Mouse (Mus musculus) T-helper 17 cell (primary cell): ENCODE measurements at regions not wholly inside any gene's neighbourhood (a gene's known extent, or its start where the extent isn't known, plus 50 kb on each side); places are given as distances from the start of the nearest gene placed in this dataset.

Experiments
- in situ Hi-C, 2 experiments: fragments of 300-600 bp; cut with MboI, MseI; formaldehyde crosslinking; loops; 1 replicate in 1 of 2; 2 replicates in 1 of 2; pipeline ENCODE4 v1.15.1; 2025; ENCODE audit warnings: high pct_unique_total_duplicates in 2 of 2

DNA sequence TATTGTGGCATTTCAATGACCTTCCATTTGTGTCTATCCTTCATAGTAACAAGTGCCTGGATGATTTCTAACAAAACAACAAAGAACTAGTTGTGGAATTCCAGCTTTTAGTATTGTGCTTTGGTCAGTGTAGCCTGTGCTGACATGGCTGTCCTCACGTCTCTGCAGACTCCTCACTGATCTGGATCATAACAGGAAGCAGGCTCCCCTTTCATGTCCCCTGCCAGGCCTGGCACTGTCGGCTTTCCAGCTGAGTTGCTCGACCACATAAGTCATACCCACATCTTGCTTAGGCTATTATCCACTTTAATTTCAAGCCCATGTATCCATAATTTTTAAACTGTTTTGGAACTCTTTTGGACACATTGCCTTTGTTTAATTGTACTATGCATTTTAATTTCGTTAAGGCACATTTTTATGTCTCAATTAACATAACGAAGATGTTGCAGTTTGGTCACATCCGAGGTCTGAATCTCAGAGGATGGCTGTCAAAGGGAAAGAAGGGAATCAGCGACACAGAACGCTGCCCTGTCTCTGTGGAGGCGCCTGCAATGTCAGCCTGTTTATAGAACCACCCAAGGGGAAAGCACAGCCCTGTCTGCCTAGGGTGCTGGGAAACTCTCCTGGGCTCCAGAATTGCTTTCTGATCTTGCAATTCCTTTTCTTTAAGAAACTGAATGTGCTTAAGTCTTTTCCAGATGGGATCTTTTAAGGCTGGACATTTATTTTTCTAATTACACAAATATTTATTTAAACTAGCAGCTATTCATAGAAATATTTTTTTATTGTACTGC lies 215.5 kb upstream of the Ndst3 start:
- in situ Hi-C loops = no loop called here

DNA sequence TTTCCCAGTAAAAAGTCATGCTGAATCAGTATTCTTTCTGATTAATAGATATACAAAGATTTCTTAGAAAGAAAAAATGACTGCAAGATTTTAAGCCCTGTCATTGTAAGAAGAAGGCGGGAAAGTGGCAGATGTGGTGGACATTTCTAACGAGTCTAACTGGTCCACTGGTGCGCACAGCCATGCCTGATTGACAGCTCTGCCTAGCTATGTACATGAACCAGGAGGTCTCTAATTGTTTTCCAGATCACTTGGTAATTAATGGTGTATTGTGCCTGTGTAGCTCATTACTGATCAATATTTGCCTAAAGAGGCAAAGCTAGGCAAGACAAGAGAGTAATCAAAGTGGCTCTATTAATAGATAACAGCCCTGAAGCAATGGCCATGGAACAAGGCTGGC lies 227.5 kb upstream of the Ndst3 start:
- in situ Hi-C loops = loop anchor here in 1 of 2 experiments (5.0 kb wide), 1 partner anchor 269 kb away; no protein-coding TSS in a partner anchor

DNA sequence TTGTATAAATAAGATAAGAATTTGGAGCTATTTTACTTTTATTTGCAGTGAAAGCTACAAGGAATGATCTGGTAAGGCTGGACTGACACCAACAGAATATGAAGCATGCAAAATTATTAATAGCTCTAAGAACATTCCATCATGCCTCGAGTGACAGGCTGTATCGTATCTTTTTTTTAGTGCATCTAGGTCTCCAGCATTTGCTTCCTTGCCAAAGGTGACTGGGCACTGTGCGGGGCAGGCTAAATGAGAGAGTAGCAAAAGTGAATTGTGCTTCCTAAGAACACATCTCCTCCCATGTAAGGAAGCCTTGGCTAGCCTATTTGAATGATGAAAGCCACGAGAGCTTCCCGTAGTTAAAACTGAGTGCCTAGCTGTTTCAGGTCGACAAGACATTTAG lies 261.5 kb upstream of the Ndst3 start:
- in situ Hi-C loops = no loop called here

DNA sequence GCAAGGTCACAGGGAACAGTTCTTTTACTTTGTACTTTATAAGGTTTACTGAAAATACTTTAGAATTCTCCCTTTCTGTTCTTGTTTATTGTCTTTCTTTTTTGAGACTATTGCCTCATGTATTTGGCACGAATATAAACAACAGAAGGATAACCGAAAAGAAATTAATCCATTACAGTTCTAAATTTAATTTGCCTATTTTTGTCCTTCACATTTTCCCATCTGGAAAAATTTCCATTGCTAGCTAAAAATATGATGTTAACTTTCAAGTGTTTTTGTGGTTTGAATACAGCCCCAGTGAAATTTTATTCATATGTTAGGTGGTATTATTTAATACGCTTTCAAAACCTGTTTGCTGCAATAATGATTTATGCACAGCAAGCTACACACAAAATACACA lies 276.7 kb upstream of the Ndst3 start:
- in situ Hi-C loops = loop anchor here in 1 of 2 experiments (10.0 kb wide), 1 partner anchor 73 kb away; no protein-coding TSS in a partner anchor

DNA sequence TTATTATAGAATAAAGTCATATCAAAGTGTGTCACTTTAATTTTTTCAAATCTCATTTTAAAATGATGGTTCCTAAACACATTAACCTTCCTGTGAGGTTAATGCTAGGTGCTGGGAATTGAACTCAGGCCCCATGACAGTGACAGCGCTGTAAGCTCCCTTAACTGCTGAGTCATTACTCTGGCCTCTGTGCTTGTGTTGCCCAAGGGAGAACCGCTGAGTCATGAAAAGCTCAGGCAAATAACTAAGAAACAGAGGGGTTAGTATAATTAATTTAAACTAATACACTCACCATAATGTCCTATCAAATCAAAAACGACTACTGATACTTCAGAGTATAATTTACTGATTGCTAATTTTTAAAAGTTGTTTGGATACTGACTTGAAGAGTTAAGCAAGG lies 281.7 kb upstream of the Ndst3 start:
- in situ Hi-C loops = no loop called here

DNA sequence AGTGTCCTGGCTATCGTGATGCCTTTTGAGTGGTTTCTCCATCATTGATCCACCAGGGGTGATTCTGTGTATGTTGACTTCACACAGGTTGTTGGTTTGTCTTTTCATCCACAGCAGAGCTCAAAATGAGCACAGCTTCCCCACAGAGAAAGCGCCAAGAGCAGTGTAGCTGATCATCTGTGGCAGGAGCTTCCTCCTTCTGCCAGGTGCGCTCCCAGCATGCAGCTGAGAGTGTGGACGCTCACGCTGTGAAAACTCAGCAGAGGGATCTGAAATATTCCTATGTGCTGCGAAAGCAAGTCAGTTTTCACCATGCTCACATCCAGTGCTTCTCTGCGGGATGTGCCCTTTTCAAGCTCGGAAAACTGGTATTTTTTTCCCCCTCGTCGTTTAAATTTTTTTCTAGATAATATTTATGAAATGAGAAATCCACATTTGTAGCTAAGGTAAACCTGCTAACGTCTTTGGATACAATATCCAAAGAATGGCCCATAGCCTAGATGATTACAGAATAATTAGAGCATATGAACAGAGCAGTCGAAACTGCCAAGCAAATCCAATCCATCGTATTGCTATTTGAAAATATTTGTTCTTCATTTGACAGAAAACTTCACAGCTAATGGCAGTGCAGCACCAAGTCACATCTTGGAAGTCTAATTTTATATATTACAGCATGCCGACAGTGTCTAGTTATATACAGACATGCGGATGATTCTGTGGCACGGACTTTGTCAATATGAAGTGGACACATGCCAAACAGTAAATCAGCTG lies 283.3 kb upstream of the Ndst3 start:
- in situ Hi-C loops = no loop called here

DNA sequence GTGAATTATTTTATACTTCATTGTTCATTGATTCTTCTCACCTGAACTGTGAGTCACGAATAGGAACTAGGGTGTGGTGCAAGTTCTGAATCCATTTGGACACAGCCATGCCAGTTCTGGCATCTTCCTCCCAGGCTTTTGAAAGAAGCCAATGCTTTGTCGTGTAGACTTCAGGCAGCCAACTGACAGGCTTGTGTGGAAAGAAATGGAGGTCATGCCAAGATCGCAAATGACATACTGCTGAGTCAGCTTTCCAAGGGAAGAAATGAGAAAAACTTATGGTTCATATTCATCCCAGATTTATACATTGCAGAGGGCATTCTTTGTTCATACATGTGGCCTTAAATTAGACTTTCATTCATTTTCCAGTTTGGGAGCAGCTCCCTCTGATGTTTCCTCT lies 285.8 kb upstream of the Ndst3 start:
- in situ Hi-C loops = loop anchor here in 1 of 2 experiments (25.0 kb wide), 1 partner anchor 564 kb away; no protein-coding TSS in a partner anchor

DNA sequence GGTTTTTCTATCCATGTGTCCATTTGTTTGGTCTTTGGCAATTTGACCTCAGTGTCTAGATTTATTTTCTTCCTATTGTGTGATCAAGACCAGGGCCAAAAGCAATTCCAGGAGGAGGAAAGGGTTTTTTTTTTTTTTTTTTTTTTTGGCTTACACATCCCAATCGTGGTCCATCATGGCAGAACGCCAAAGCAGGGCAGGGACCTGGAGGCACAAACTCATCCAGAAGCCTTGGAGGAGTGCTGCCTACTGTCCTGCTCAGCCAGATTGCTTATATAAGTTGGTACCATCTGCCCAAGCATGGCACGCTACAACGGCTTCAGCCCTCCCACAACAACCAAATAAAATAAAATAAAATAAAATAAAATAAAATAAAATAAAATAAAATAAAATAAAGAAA lies 286.5 kb upstream of the Ndst3 start:
- in situ Hi-C loops = loop anchor here in 1 of 2 experiments (25.0 kb wide), 1 partner anchor 565 kb away; no protein-coding TSS in a partner anchor

DNA sequence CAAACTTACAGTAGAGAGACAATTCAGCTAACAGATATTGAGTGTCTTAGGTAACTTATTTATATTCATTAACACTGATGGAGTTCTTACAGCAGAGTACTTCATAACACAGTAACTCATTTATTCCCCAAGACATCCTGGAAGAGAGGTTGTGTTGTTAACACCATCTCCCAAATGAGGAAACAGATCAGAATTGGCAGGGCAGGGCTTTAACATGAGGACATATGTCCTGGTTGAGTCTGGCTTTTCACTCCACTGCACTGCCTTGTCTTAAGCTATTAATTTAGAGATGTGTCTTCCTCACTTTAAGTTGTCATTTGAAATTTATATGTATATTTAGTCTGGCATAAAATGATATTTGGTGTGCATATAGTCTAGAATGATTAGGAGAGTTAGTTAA lies 292.4 kb upstream of the Ndst3 start:
- in situ Hi-C loops = loop anchor here in 1 of 2 experiments (25.0 kb wide), 1 partner anchor 571 kb away; no protein-coding TSS in a partner anchor

DNA sequence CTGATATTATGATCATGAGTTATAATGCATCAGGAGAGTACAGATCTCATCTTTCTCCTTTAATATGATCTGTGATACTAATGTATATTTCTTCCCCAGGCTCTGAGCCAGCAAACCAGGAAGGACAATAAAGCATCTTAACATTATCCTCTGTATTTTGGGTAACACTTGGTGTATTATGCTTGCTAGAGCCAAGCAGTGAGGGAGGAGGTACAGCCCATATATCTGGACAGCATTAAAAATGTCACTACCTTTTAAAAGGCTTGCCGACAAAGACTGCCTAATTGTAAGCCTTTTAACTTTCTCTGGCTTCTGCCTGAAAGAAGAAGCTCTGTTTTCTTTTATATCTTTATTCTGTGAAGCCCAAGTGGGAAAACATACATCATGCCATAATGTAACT lies 292.9 kb upstream of the Ndst3 start:
- in situ Hi-C loops = loop anchor here in 1 of 2 experiments (25.0 kb wide), 1 partner anchor 571 kb away; no protein-coding TSS in a partner anchor

DNA sequence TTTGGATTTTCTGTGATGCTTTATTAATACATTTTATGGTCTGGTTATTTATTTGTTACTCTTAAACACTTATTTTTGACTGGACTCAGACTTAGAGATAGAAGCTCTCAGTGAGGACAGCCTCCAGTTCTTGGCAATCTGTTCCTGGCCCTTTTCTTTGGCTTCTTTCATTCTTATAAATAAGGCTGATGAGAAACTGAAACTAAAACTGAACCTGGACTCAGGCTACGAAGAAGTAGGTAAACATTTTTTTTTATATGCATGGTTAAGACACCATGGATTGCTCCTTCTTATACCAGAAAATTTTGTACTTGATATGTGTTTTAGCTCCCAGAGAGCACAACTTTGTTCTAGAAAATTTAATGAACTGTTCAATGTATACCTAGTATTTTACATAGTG lies 293.4 kb upstream of the Ndst3 start:
- in situ Hi-C loops = loop anchor here in 1 of 2 experiments (25.0 kb wide), 1 partner anchor 572 kb away; no protein-coding TSS in a partner anchor

DNA sequence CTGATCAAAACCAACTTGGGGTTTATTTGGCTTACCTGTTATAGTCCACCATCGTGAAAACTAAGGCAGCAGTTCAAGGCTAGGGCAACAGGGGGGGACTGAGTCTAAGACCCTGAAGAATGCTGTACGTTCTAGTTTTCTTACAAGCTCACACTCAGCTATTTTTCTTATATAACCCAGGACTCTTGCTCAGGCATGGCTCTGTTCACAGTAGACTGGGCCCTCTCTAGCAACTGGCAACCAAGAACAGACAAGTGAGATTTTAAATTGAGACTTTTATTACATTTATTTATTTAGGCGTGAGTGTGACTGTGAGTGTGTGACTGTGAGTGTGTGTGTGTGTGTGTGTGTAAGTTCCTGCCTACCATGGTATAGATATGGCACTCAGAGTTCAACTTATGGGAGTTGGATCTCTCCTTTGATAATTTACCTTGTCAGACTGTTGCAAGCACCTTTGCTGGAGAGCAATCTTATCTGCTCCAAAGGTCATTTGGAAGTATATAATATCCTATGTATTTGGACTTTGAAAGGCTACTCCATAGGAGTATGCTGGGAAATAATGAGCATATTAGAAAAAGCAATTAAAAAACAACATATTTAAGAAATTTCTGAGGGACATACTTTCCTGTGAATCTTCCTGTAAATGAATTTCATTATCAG lies 309.4 kb upstream of the Ndst3 start:
- in situ Hi-C loops = loop anchor here in 1 of 2 experiments (25.0 kb wide), 1 partner anchor 588 kb away; no protein-coding TSS in a partner anchor

DNA sequence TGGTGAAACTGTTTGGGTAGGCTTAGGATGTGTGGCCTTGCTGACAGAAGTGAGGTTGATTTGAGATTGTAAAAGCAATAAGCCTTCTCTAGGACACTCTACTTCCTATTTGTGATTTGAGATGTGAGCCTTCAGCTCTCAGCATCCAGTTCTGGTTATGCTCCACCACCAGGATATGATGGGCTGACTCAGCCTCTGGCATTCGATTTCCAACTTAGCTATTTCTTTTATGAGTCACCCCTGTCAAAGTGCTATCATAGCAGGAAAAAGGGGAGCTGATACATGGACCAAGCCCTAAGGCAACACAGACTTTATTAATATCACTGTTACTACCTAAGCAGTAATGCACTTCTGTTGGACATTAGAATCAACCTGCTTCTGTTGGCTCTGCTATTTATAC lies 310.2 kb upstream of the Ndst3 start:
- in situ Hi-C loops = no loop called here

DNA sequence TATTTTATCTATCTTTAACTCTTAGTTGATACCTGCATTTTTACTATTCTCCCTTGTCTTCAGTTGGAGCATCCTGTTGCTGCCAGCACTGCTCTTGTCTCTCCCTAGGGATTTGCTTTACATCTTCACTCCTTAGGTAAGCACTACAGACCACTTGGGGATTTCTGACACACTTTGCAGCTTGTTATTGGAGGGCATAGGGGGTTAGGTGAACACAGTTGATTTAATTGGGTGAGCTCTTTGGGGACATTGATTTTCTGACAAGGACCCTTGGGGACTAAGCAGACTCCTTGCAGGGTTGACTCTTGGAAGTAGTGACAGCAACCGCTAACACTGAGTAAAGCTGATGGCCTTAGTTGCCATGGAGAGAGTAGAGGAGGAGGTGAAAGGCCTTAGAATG lies 309.0 kb upstream of the Tram1l1 start:
- in situ Hi-C loops = no loop called here

DNA sequence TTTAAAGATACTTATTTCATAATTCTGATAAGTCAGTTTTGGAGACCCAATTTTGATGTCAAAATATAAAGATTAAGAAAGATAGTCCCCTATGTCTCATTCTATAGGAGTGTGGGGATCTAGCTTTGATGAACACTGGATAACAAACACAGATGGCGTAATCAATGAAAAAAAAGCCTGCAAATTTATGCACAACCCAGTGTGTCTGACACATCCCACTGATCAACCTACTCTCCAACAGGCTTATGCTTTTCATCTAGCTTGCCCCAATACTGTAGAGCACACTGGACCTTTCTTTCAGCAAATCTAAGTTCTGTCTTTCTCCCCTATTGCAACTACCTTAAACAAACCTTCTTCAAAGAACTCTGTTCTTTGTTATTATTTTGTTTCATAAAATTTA lies 302.0 kb upstream of the Tram1l1 start:
- in situ Hi-C loops = no loop called here

DNA sequence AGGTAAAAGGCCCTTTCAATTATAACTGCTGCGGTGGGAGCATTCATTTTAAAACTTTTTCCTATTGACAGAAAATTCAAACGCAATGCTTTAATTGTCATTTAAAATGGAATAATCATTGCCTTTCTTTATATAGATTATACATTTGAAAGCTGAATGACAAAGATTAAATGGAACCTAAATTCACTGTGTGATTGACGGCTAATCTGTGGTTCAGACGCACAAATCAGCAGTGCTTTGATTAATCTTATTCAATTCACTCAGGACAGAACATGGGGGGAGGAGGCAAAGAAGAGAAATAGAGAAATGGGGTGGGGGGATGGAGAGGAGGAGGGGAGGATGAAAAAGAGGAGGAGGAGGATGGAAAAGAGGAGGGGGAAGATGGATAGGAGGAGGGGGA lies 294.5 kb upstream of the Tram1l1 start:
- in situ Hi-C loops = no loop called here

DNA sequence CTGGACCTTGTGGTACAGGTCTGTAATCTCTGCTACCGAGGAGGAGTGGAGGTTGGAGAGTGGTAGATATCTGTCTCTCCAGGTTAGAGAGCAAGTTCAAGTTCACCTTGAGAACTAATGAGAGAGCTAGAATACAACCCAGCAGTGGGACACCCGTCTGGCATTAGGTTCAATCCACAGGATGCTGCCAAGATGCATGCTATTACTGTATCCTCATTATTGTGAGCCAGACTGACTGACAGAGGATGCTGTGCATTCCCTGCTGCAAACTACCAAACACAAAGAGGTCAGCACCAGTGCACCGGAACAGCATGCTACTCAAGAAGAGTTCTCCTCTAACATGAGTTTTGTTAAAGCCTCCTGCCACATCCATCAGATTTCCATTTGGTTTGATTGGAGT lies 253.6 kb upstream of the Tram1l1 start:
- in situ Hi-C loops = no loop called here

DNA sequence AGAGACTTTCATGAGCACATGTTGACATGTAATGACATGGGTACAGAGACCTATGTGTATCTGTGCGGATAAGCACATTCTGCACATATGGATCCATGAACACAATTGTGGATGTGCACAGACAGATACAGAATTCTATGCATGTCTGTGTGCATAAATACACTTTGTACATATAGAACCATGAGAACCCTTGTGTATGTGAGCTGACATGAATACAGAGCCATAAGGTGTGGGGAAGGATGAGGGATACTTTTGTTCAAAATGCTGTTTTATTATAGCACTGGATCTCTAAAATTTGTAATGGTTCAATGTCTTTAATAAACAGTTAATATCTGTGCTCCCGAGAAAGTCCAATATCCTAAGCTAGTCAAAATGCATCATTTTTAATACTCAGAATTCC lies 253.1 kb upstream of the Tram1l1 start:
- in situ Hi-C loops = no loop called here

DNA sequence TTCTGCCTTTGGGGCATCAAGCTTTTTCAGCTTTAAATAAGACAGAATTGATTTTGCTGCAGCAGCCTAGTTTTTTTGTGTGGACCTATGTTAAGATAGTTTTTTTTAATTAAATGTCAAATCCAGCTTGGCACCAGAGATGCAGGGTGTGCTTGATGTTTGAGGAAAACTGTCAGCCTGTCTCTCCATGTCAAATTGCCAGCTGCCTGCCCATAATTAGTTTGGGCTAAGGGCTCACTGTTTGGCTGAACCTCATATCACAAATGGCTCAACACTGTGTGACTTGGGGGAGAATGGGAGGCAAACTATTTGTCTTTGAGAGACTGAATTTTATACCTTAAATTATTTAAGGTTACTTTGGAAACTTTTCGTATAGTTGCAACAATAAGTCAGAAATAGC lies 252.7 kb upstream of the Tram1l1 start:
- in situ Hi-C loops = no loop called here

DNA sequence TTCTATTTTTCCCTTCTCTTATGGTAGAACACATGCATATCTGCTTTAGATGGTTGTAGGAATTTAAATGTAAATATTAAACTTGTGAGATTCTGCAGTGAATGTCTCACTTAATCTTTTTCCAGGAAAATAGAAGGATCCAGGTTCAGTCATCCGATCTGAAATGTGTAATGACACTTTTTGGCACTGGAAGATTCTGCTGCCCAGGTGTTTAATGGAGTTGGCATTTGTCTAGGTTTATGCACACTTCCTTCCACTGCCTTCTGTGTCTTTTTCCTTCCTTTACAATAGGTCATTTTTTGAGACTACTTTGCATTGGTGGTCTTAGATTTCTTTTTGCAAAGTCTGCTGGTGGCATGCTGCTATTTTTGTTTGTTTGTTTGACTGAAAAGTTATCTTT lies 251.5 kb upstream of the Tram1l1 start:
- in situ Hi-C loops = no loop called here

DNA sequence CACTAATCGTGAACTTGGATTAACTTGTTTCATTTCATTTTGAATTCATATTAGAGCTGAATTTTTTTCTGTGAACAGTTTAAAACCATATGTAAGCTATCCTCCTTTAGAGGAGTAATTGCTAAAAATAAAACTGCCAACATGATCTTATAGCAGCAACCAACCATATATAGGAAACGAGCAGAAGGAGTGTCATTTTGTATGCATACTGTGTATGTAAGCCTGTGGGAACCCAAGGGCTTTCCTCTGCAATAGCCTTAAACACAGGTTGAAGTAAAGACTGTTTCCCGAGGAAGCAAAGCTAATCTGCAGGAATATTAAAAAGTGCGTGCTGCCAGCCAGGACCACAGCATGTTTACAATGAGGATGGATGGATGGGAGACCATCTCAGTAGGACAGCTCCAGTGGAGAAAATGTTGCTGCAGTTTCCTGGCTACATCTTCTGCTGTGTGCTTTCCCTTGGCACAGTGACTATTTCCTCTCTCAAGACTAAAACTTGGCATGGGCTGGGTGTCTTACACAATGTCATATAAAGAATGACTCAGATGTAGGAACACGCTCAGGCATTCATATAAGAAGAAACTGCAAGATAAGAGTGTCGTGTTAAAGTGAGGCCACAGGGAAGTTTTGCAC lies 244.6 kb upstream of the Tram1l1 start:
- in situ Hi-C loops = no loop called here
